Mouse (Mus musculus): ENCODE measurements around the gene Csnk1g1. TPM values are rescaled to one million over a fixed set of nuclear protein-coding genes. Genes with fewer than 3 reads are reported as not detected.

The Csnk1g1 gene
- polyA plus RNA-seq, 1 experiment from 2014 or later: 30.2 TPM

DNA sequence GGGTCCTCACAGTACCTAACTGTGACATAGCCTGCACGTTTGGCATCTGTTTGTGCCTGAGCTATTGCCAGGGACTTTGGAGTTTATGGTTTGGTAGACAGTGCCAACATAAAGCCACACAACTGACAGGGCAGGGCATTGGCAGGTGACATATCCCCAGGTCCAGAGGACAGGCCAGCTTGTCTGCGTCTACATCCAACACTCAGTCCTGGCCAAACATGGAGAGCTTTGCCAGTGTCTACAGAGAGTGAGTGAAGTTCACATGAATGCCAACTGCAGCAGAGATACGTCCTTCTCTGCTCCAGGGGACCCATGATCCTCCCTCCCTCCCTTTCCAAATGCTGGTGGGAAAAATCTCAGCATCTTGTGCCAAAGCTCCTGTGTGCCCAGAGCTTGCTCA lies 175.4 kb downstream of the Csnk1g1 start:
- 92% methylated on average over 3 of the region's 3 CpGs for WGBS
- Histone ChIP-seq H3K4me1 (ENCODE audit: control insufficient read depth, insufficient read depth, low read length) (no peaks in the 10 kb centered on the region), H3K4me2 (ENCODE audit: low read depth, low read length) (no peak overlapping the region), H3K9me3 (ENCODE audit: control insufficient read depth, low read length) (no peaks in the 10 kb centered on the region), H3K27ac (ENCODE audit: low read depth, low read length) (no peak overlapping the region), H3K9ac (replicated peaks; ENCODE audit: low read depth, low read length) (no peak overlapping the region), H3K4me3 (ENCODE audit: low read depth, low read length) (no peak overlapping the region), H3K27me3 (ENCODE audit: control insufficient read depth, insufficient read depth, low read length) (no peaks in the 10 kb centered on the region), H3K36me3 (ENCODE audit: control insufficient read depth, insufficient read depth, low read length) (peaks cover 9% of the 10 kb centered on the region; the same call in 1 of the 2 replicates)
- ATAC-seq (ENCODE audit: low read depth): no peak

DNA sequence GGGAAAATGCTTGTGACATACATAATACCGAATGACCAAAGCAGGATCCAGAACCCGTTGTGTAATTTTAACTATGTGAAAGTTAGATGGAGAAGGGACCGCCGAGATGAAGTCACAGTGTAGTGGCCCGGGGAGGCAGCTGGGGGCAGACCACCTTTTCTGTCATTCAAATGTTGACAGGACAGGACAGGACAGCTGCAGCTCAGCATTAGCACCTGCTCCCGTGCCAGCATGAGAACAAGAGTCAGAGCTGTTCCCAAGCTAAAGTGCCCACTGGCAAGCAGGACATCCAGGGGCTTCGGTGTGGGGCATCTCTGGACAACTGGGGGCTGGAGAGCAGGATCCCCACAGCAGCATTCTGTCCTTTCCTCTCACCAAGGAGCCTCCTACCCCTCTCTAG lies 178.3 kb downstream of the Csnk1g1 start:
- H3K36me3 ChIP-seq (ENCODE audit: control insufficient read depth, insufficient read depth, low read length): peaks cover 28% of the 10 kb centered on the region
- H3K4me1 ChIP-seq (ENCODE audit: control insufficient read depth, insufficient read depth, low read length): no peaks in the 10 kb centered on the region
- H3K27me3 ChIP-seq (ENCODE audit: control insufficient read depth, insufficient read depth, low read length): no peaks in the 10 kb centered on the region
- H3K4me2 ChIP-seq (ENCODE audit: low read depth, low read length): no peak overlapping the region
- 95% methylated on average over 7 of the region's 7 CpGs for WGBS
- H3K27ac ChIP-seq (ENCODE audit: low read depth, low read length): no peak overlapping the region
- H3K9ac ChIP-seq (replicated peaks; ENCODE audit: low read depth, low read length): no peak overlapping the region
- H3K9me3 ChIP-seq (ENCODE audit: control insufficient read depth, low read length): no peaks in the 10 kb centered on the region
- H3K4me3 ChIP-seq (ENCODE audit: low read depth, low read length): no peak overlapping the region
- no peak for ATAC-seq (ENCODE audit: low read depth)

DNA sequence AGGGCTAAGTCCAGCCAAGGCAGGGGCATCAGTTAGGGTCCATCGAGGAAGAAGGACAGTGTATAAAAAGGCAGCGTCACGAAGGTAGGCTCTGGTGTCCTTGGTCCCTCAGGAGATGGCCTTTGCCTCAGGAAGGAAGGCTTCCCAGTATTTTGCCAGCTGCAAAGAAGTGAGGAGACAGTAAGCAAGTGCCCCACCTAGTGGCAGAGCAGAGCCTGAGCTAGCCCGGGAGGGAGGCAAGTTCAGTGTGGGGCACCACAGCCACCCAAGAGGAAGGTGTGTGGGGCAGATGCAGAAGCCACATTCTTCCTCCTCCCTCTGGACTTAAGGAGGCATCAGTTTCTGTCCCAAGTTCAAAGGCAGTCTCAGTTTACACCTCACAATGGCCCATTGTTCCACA lies 179.7 kb downstream of the Csnk1g1 start:
- 60% methylated on average over 4 of the region's 4 CpGs for WGBS
- no peak for ATAC-seq (ENCODE audit: low read depth)
- Histone ChIP-seq H3K9me3 (ENCODE audit: control insufficient read depth, low read length) (no peaks in the 10 kb centered on the region), H3K9ac (replicated peaks; ENCODE audit: low read depth, low read length) (no peak overlapping the region), H3K27me3 (ENCODE audit: control insufficient read depth, insufficient read depth, low read length) (no peaks in the 10 kb centered on the region), H3K27ac (ENCODE audit: low read depth, low read length) (no peak overlapping the region), H3K4me2 (ENCODE audit: low read depth, low read length) (no peak overlapping the region), H3K4me3 (ENCODE audit: low read depth, low read length) (no peak overlapping the region), H3K4me1 (ENCODE audit: control insufficient read depth, insufficient read depth, low read length) (no peaks in the 10 kb centered on the region), H3K36me3 (ENCODE audit: control insufficient read depth, insufficient read depth, low read length) (peaks cover 39% of the 10 kb centered on the region)

DNA sequence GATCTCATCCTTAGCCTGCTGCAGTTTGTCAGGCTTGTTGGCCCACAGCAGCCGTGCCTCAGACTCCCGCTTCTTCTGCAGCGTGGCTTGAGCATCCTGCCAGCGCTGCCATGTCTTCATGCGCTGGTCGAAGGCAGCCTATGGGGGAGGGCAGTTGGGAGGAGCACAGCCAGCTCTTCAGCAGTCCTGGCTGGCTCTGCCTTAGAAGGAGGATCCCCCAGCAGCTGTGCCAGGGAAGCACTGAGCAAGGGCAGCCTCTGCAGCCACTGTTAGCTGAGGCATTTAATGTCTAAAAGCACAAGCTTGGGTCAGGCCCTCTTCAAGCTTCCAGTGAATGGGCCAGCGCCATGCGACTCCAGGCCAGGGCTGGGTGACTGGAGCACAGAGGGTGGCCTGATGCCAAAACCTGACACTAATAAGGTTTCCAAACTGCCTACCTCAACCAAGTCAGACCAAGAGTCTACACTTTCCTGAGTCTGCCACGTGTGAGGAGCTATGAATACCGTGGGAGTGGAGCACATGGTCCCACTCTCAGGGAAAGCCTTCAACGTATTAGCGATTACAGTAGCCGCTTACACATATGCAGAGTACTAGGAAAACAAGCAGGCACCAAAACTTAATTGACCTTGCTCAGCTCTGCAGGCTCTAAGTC lies 182.0 kb downstream of the Csnk1g1 start:
- no peak overlapping the region for H3K27ac ChIP-seq (ENCODE audit: low read depth, low read length)
- H3K36me3 ChIP-seq (ENCODE audit: control insufficient read depth, insufficient read depth, low read length): peaks cover 47% of the 10 kb centered on the region
- WGBS: 94% methylated on average over 13 of the region's 13 CpGs
- no peak for ATAC-seq (ENCODE audit: low read depth)
- no peaks in the 10 kb centered on the region for H3K27me3 ChIP-seq (ENCODE audit: control insufficient read depth, insufficient read depth, low read length)
- no peak overlapping the region for H3K4me3 ChIP-seq (ENCODE audit: low read depth, low read length)
- H3K9me3 ChIP-seq (ENCODE audit: control insufficient read depth, low read length): no peaks in the 10 kb centered on the region
- no peak overlapping the region for H3K9ac ChIP-seq (replicated peaks; ENCODE audit: low read depth, low read length)
- no peaks in the 10 kb centered on the region for H3K4me1 ChIP-seq (ENCODE audit: control insufficient read depth, insufficient read depth, low read length)
- no peak overlapping the region for H3K4me2 ChIP-seq (ENCODE audit: low read depth, low read length)

DNA sequence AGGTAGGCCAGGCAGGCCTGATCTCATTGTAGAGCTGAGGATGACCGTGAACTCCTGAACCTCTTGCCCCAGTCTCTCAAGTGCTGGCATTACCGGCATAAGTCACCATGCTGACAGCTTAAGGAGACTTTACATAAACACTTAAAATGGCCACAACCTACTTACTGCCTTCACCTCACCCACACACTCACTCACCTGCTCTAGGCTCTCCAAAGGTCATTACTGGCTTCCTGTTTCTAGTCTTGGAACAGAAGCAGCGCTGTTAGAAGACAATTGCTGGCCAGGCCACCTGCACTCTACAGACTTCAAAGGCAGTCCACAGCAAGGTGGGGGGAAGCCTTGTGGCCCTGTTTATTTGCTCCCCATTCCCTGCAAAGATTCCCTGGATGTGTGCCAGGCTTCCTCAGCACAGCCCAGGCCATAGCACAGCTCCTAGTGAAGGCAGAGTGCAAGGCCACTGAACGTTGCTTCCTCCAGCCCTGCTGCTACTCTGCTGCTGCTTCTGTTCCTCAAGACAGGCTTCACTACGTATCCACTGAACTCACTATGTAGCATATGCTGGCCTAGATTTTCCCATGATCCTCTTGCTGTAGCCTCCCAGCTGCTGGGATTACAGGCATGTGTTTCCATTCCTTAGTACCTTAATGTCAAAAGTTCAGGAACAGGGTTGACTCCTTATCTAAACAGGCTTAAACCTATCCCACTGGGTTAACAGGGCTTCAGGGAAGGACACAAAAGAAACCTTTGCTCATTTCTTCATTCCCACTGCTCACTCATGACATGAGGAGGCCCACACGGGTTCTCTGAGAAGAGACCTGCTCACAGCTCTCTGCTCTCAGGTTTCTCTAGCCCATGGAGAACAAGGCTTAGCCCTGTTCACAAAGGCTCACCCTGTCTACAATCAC lies 182.9 kb downstream of the Csnk1g1 start:
- H3K36me3 ChIP-seq (ENCODE audit: control insufficient read depth, insufficient read depth, low read length): peaks cover 52% of the 10 kb centered on the region
- 79% methylated on average over 6 of the region's 6 CpGs for WGBS
- no peak overlapping the region for H3K9ac ChIP-seq (replicated peaks; ENCODE audit: low read depth, low read length)
- H3K4me3 ChIP-seq (ENCODE audit: low read depth, low read length): no peak overlapping the region
- no peaks in the 10 kb centered on the region for H3K9me3 ChIP-seq (ENCODE audit: control insufficient read depth, low read length)
- H3K27me3 ChIP-seq (ENCODE audit: control insufficient read depth, insufficient read depth, low read length): no peaks in the 10 kb centered on the region
- no peaks in the 10 kb centered on the region for H3K4me1 ChIP-seq (ENCODE audit: control insufficient read depth, insufficient read depth, low read length)
- no peak for ATAC-seq (ENCODE audit: low read depth)
- H3K27ac ChIP-seq (ENCODE audit: low read depth, low read length): no peak overlapping the region
- no peak overlapping the region for H3K4me2 ChIP-seq (ENCODE audit: low read depth, low read length)

DNA sequence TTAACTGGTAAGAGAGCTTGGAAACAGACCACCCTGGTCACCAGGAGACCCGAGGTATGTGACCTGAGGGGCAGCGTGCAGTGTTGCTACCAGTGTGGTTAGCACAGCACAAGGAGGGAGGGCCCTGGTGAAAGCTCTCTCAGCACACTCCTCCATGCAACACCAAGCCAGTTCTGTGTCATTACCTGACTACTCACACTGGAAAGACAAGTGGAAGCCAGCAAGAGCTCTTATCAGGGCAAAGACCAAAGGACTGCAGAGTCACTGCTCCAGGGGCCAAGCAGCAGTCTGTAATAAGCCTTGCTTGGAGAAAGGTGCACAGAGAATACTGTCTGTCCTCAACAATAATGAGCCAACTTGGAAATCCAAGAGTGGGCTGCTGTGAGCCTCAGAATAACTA lies 183.9 kb downstream of the Csnk1g1 start:
- ATAC-seq (ENCODE audit: low read depth): no peak
- Histone ChIP-seq H3K9ac (replicated peaks; ENCODE audit: low read depth, low read length) (no peak overlapping the region), H3K4me1 (ENCODE audit: control insufficient read depth, insufficient read depth, low read length) (no peaks in the 10 kb centered on the region), H3K4me2 (ENCODE audit: low read depth, low read length) (no peak overlapping the region), H3K9me3 (ENCODE audit: control insufficient read depth, low read length) (no peaks in the 10 kb centered on the region), H3K4me3 (ENCODE audit: low read depth, low read length) (no peak overlapping the region), H3K27me3 (ENCODE audit: control insufficient read depth, insufficient read depth, low read length) (no peaks in the 10 kb centered on the region), H3K36me3 (ENCODE audit: control insufficient read depth, insufficient read depth, low read length) (peaks cover 57% of the 10 kb centered on the region), H3K27ac (ENCODE audit: low read depth, low read length) (no peak overlapping the region)
- WGBS: 87% methylated on average over 2 of the region's 2 CpGs

Other genes with a start within 250 kb of the Csnk1g1 start
- gene Oaz2, start 240.9 kb upstream of the Csnk1g1 start, polyA plus RNA-seq (2014; fragmentation: Nextera tagmentation; extraction: Ambion mirVana): 254 and 315 TPM in 2 replicates
- gene Zfp609, start 81.4 kb upstream of the Csnk1g1 start, polyA plus RNA-seq (2014; fragmentation: Nextera tagmentation; extraction: Ambion mirVana): 8.9 and 10.1 TPM in 2 replicates
- gene Pclaf, start 18.7 kb upstream of the Csnk1g1 start, polyA plus RNA-seq (2014; fragmentation: Nextera tagmentation; extraction: Ambion mirVana): 14.7 and 18.6 TPM in 2 replicates
- gene Trip4, start 130 bp upstream of the Csnk1g1 start, polyA plus RNA-seq (2014; fragmentation: Nextera tagmentation; extraction: Ambion mirVana): 36.5 and 37.2 TPM in 2 replicates
- gene Ppib, start 151.3 kb downstream of the Csnk1g1 start, polyA plus RNA-seq (2014; fragmentation: Nextera tagmentation; extraction: Ambion mirVana): 317 and 391 TPM in 2 replicates
- gene Snx22, start 160.8 kb downstream of the Csnk1g1 start, polyA plus RNA-seq (2014; fragmentation: Nextera tagmentation; extraction: Ambion mirVana): 8.0 and 8.9 TPM in 2 replicates
- 66.7 and 77.4 TPM in 2 replicates for gene Snx1, start 217.7 kb downstream of the Csnk1g1 start, polyA plus RNA-seq (2014; fragmentation: Nextera tagmentation; extraction: Ambion mirVana)
- 66.6 and 81.4 TPM in 2 replicates for gene Ciao2a, start 217.7 kb downstream of the Csnk1g1 start, polyA plus RNA-seq (2014; fragmentation: Nextera tagmentation; extraction: Ambion mirVana)
- 0.25 and 0.63 TPM in 2 replicates for gene Dapk2, start 249.3 kb downstream of the Csnk1g1 start, polyA plus RNA-seq (2014; fragmentation: Nextera tagmentation; extraction: Ambion mirVana)

Data from neural tube, embryonic 14.5 days (tissue).